Mouse (Mus musculus): ENCODE data around the gene Ap4m1. TPM values are rescaled to one million over a fixed set of nuclear protein-coding genes. Genes with fewer than 3 reads are reported as not detected.
"Not testable (repeated sequence)": the region's sequence is repeated elsewhere in the genome, so short reads cannot be mapped to it uniquely, and the experiment has no call there.

The Ap4m1 gene
- total RNA-seq, 4 experiments from 2014 or later, result 7.2 to 10.6 (median 7.5) TPM

GRCm38 (mm10) chr5:138194755-138195345 lies 23.0 kb downstream of the Ap4m1 start:
- DNase-seq (ENCODE audit: low spot score in 2 of 2), result peak in 1 of 2 experiments; percentile 11

- no peak for DNase-seq (ENCODE audit: low spot score in 2 of 2)
These were observed 23.7 kb downstream of the Ap4m1 start for GRCm38 (mm10) chr5:138195463-138195862.

- DNase-seq (ENCODE audit: low spot score in 2 of 2), result no peak
These were observed 27.8 kb downstream of the Ap4m1 start for GRCm38 (mm10) chr5:138199576-138199975.

- DNase-seq (ENCODE audit: low spot score in 2 of 2), result no peak
These were observed 30.3 kb downstream of the Ap4m1 start for GRCm38 (mm10) chr5:138202086-138202485.

DNA sequence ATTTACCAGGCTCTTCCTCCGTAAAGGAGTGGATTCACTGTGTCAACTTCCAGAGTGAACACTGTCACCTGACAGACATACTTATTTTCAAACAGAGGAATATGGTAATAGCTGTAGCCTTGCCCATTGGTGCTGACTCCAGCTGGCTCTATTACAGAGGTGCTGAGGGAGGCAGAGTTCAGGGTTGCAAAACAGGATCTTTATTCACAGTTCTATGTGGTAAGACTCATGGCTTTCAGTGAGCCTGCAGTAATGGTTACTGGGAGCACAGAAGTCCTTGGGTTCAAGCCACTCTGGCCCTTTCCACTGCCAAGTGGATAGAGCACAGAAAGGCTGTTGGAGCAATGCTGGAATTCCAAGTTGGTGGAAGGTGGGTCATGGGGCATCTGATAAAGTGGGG lies 35.5 kb downstream of the Ap4m1 start:
- DNase-seq (ENCODE audit: low spot score in 2 of 2), result no peak

GRCm38 (mm10) chr5:138207873-138208272 lies 36.1 kb downstream of the Ap4m1 start:
- no peak for DNase-seq (ENCODE audit: low spot score in 2 of 2)

DNA sequence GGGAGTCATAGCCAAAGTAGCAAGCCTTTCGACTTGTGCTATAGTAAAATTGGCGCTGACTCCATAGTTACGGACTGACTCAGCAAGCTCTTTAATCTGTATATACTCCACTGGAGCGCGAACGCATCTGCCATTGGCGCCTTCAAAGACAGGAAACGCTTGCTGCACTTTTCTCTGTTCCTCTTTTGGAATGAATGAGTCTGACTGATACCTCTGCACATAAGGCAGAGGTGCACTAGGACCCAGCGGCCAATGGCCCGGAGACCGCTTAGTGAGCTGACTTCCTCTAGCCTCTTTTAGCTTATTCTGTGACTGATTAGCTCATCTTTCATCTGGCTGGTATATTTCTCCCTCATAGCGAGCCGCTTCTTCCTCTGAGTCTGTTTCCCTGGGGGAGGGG lies 44.8 kb downstream of the Ap4m1 start:
- not testable (repeated sequence) for DNase-seq (ENCODE audit: low spot score in 2 of 2)

GRCm38 (mm10) chr5:138219864-138220263 lies 48.1 kb downstream of the Ap4m1 start:
- DNase-seq (ENCODE audit: low spot score in 2 of 2), result no peak

- DNase-seq (ENCODE audit: low spot score in 2 of 2), result peak; percentile 49 to 50
These were observed 50.3 kb downstream of the Ap4m1 start for GRCm38 (mm10) chr5:138222111-138222510.

DNA sequence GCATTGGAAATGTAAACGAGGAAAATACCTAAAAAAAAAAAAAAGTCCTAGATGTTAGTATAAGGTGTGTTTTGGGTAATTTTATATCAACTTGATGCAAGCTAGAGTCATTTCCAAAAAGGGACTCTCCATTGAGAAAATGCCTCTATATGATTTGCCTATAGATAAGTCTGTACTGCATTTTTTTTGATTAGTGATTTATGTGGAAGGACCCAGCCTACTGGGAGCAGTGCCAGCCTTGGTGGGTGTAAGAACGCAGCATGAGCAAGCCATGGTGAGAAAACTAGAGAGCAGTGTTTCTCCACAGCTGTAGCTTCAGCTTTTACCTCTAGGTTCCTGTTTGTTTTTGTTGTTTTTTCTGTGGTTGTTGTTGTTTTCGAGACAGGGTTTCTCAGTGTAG lies 51.5 kb downstream of the Ap4m1 start:
- no peak for DNase-seq (ENCODE audit: low spot score in 2 of 2)

DNA sequence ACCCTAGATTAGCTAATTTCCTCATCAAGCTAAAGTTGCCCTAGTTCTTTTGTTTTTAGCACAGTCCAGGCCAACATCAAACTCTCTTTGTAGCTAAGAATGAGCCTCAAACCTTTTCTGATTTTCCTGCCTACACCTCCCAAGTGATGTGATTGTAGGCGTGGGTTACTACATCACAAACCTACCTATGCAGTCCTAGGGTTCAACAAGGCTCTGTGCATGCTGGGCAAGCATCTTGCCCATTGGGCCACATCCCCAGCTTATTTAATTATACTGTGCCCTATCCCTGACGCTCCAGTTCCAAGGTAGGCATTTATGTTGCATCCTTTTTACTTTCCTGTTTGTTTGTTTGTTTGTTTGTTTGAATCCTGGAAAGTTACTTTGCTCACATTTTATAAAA lies 53.9 kb downstream of the Ap4m1 start, which contains the start of gene Nxpe5:
Gene Nxpe5 (plus strand): TSS at position 199 of the 400 bp plus-strand sequence.
- no peak for DNase-seq (ENCODE audit: low spot score in 2 of 2)

DNA sequence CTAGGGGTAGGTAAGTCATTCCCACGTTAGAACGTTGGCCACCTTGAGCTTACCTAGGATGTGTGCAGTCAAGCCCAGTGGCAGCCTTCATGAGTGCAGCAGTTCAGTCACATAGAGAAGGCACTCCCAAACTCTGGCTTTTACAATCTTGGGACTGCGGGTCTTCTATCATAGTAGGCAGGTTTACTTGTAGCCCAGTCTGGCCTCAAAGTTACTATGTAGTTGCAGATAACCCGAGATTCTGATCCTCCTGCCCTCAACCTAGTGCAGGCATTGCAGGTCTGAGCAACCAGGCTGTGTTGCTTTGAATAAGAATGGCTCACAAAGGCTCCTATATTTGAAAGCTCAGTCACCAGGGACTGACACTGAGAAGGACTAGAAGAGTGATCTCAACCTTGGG lies 54.7 kb downstream of the Ap4m1 start:
- no peak for DNase-seq (ENCODE audit: low spot score in 2 of 2)

GRCm38 (mm10) chr5:138227367-138227766 lies 55.6 kb downstream of the Ap4m1 start:
- DNase-seq (ENCODE audit: low spot score in 2 of 2), result no peak

DNA sequence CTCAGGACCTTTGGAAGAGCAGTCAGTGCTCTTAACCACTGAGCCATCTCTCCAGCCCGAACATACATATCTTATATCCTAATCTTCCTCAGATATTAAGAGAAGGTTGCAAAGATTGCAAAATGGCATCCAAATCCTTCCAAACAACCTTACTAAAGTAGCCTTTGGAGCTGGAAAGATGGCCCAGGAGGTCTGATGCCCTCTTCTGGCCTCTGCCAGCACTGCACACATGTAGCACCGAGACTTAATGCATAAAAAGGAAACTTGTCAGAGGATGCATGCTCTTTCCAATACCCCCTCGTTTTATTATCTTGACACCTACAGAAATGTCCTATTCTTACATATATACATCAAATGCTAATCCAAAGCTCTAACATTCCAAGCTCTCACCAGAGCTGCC lies 56.2 kb downstream of the Ap4m1 start:
- DNase-seq (ENCODE audit: low spot score in 2 of 2), result no peak

DNA sequence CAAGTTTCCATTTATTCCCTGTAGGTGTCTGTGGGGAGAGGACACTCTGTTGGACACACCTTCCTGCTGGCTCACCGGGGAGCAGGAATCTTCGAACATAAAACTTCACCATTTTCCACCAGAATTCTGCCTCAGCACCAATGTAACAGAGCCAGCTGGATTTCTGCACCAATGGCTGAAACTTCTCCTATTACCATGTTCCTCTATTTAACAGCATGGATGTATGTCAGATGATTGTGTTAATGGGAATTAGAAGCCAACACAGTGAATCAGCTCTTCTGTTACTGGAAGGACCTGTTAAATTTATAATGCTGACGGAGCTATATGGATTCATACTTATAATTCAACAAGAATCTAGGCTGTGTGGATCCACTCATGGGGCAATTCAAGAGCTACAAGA lies 57.7 kb downstream of the Ap4m1 start:
- no peak for DNase-seq (ENCODE audit: low spot score in 2 of 2)

Small RNA genes within 50 kb of the gene (microRNA-seq; reads per million reads assigned to microRNA genes)
- 446 reads per million, percentile 72 among the genes with 10 or more reads in this experiment for gene Mir106b
- 218 reads per million, percentile 63 among the genes with 10 or more reads in this experiment for gene Mir25
- gene Mir93, result 2,237 reads per million, percentile 86 among the genes with 10 or more reads in this experiment

Other genes starting within 250 kb of the Ap4m1 start
- gene Gjc3, start 208.9 kb upstream of the Ap4m1 start, total RNA-seq (2022), result under 1 TPM; 0.17 to 0.51 (median 0.36) TPM
- under 1 TPM in 1 of 4 experiments, not detected in 3; 0.43 TPM for gene Azgp1, start 190.5 kb upstream of the Ap4m1 start, total RNA-seq (2022)
- gene Smok3a, start 150.7 kb upstream of the Ap4m1 start, total RNA-seq (2022), result not detected
- gene Smok3b, start 150.6 kb upstream of the Ap4m1 start, total RNA-seq (2022), result not detected
- not detected for gene Smok3c, start 118.8 kb upstream of the Ap4m1 start, total RNA-seq (2022)
- 10 to 100 TPM in 3 of 4 experiments, 1 to 10 TPM in 1; 9.6 to 11.6 (median 10.6) TPM for gene Zkscan1, start 86.9 kb upstream of the Ap4m1 start, total RNA-seq (2022)
- 10 to 100 TPM; 14.3 to 17.0 (median 15.2) TPM for gene Zscan21, start 55.1 kb upstream of the Ap4m1 start, total RNA-seq (2022)
- gene Zfp113, start 16.3 kb upstream of the Ap4m1 start, total RNA-seq (2022), result 1 to 10 TPM; 4.8 to 6.6 (median 5.3) TPM
- gene Cops6, start 10.9 kb upstream of the Ap4m1 start, total RNA-seq (2022), result 100 to 1,000 TPM; 107 to 117 (median 110) TPM
- 1 to 10 TPM; 6.1 to 8.2 (median 6.8) TPM for gene Mcm7, start 420 bp downstream of the Ap4m1 start, total RNA-seq (2022)
- gene Taf6, start 15.4 kb downstream of the Ap4m1 start, total RNA-seq (2022), result 10 to 100 TPM; 33.9 to 42.1 (median 36.6) TPM
- gene Cnpy4, start 15.5 kb downstream of the Ap4m1 start, total RNA-seq (2022), result 1 to 10 TPM; 1.9 to 3.6 (median 2.2) TPM
- 1 to 10 TPM; 1.5 to 2.3 (median 1.8) TPM for gene Mblac1, start 22.3 kb downstream of the Ap4m1 start, total RNA-seq (2022)
- gene Nxpe5, start 53.9 kb downstream of the Ap4m1 start, total RNA-seq (2022), result under 1 TPM; 0.12 to 0.38 (median 0.19) TPM
- 10 to 100 TPM; 51.1 to 57.2 (median 53.1) TPM for gene Lamtor4, start 83.5 kb downstream of the Ap4m1 start, total RNA-seq (2022)
- gene BC037034, start 92.0 kb downstream of the Ap4m1 start, total RNA-seq (2022), result 1 to 10 TPM; 1.4 to 3.0 (median 2.3) TPM
- gene Gal3st4, start 100.8 kb downstream of the Ap4m1 start, total RNA-seq (2022), result under 1 TPM in 1 of 4 experiments, not detected in 3; 0.16 TPM
- gene Gm43720, start 108.0 kb downstream of the Ap4m1 start, total RNA-seq (2022), result not detected
- under 1 TPM in 2 of 4 experiments, not detected in 2; 0.10 to 0.22 TPM for gene Gpc2, start 108.0 kb downstream of the Ap4m1 start, total RNA-seq (2022)
- not detected for gene Stag3, start 108.2 kb downstream of the Ap4m1 start, total RNA-seq (2022)
- not detected for gene Pvrig, start 170.0 kb downstream of the Ap4m1 start, total RNA-seq (2022)

Measured in gastrocnemius, adult 8-10 months (tissue).